Mouse (Mus musculus): ENCODE measurements around the gene C1rb.
"Not testable (repeated sequence)": the region's sequence is repeated elsewhere in the genome, so short reads cannot be mapped to it uniquely, and the experiment has no call there.

C1rb gene

DNA sequence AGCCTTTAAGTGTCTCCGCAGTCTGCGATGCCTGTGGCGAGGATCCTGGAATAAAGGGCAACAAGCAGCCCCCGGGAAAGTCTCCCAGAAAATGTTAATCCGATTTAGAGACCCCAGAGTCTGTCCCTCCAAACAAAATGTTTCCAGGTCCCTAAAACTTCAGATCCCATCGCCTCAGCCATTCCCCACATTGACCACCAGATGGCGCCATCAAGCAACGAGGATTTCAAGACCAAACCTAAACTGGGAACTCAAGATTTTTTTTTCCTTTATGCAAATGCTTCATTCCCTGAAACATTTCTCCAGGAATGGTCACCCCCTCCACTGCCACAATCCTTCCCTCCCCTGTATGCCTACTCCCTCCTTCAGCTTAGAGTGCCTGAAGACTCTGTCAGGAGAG is at the start of gene C1rb:
Gene C1rb (plus strand): TSS at position 269 of the 400 bp plus-strand sequence.
- DNase-seq (ENCODE audit: low spot score in 2 of 2) = peak; percentile 36 to 37

DNA sequence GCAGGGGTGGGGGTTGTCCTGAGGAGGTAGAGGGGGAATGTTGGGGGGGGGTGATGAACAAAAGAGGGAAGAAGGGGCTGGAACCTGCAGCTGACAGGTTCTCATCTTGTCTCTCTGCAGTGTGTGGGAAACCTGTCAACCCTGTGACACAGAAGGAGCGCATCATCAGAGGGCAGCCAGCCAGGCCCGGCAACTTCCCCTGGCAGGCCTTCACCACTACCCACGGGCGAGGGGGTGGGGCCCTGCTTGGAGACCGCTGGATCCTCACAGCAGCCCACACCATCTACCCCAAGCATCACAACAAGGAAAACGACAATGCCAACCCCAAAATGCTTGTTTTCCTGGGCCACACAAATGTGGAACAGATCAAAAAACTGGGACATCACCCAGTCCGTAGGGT is 48.0 kb upstream of the C1rb start:
- DNase-seq (ENCODE audit: low spot score in 2 of 2) = not testable (repeated sequence)

DNA sequence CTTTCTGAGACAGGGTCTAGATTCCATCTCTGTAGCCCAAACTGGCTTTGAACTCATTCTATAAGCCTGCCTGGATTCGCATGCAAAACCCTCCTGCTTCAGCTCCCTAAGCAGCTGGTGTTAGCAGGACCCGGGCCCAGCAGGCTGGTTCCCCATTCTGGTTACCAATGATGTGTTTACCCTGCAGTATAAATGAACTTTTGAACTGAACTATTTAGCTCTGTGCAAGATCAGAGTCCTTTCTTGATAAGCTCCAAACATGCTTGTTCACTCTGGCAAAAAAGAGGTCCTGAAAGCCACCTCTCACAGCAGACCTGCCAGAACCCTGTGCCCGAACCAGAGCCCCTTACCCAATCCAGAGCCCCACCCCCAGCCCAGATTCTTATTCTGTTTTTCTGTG is 42.2 kb upstream of the C1rb start:
- no peak for DNase-seq (ENCODE audit: low spot score in 2 of 2)

DNA sequence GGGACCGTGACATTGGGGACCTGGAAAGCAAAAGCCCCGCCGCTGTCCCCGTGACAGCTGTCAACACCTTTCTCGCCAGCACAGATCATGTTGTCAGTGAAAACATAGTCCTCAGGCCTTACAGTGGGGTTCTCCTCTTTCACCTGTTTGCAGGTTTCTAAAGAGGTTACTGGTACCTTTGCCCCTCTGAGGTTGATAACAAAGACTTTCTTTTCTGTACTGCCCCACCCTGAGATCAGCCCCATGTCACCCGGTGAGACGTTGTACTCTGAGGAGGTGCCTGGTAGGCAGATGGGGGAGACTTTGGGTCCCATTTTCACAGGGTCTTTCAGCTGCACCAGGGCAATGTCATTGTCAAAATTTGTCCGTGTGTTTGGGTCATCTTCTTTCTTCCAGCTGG is 39.0 kb upstream of the C1rb start:
- no peak for DNase-seq (ENCODE audit: low spot score in 2 of 2)

DNA sequence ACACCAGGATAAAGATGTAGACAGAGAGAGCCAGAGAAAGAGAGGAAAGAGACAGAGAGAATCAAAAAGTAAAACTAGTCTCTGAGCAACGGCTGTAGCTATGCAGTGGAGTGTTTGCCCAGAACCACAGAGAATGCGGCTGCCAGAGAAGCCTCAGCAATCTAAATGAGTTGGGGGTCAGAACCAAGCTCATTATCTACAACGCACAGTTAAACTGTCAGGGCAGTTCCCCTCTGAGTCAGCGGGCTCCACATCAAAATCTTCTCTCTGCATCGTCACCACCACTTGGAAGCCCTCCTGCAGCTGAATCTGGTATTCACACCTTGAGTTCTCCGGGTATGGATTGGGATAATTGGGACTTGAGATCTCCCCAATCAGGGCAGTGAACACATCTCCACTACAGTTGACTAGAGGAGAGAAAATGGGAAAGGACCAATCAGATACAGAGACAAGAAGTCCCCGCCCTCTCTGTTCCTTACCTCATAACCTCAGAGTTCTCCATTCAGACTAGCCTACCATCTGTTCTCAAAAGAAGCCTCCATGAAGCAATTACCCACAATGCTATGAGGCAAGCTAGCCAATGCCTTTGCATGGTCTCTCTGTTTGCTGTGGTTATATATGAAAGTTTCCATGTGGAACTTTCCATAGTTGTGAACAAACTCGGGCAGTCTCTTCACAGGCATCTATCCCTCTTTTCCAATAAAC is 33.8 kb upstream of the C1rb start:
- DNase-seq (ENCODE audit: low spot score in 2 of 2) = not testable (repeated sequence)

DNA sequence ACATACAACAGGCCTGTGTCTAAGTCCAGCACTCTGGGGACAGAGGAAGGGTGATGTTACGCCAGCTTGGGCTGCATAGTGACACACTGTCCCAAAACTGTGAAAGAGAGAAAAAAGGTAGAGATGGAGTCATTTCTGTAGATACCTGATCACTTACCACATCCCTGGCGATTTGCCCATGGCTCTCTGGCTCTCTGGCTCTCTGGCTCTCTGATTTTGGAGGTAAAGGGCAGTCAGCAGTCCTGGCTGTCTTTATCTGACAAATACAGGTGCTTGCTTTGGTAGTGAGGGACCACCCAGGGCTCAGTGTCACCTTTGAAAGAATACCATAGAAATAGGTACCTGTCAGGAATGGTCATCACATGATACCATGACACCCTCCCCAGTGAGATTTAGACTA is 28.9 kb upstream of the C1rb start:
- DNase-seq (ENCODE audit: low spot score in 2 of 2) = not testable (repeated sequence)

DNA sequence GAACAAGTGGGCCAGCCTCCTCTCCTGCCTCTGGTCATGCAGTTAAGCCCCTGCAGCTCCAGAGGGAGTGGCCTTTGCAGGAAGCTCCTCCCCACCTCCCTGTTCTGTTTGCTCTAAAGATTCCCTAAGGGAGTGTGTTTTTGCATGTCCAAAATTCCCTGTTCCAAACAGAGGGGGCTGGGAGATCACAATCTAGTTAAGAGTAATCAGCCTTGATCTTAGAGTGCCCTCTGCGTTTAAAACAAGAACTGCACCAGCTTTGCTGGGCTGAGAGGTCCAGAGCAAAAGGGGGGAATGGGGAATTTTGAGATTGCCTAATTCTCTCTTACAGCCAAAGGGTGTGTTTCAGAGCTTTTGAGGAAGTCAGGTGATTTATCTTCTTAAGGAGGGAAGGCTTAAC is 27.8 kb upstream of the C1rb start, which contains the start of gene C1s1:
Gene C1s1 (minus strand): TSS at position 76 of the 400 bp plus-strand sequence.
- DNase-seq (ENCODE audit: low spot score in 2 of 2) = peak; percentile 24 to 62

DNA sequence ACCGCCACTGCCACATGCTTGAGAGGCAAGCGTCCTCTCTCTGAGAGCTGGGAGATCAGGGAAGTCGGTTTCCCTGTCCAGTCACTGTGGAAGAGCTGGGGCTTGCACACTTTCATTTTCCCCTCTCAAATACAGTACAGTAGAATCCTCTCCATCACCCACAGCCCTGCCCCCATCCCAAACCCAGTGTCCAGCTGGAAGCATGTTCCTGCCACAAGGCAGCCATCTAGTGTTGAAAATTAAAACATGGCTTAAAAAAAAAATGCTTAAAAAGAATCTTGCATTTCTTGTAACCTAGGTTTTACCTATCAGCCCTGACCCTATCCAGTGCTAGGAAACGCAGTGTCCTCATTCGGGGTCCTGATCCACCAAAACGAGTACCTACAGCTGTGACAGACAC is 25.6 kb upstream of the C1rb start:
- no peak for DNase-seq (ENCODE audit: low spot score in 2 of 2)

DNA sequence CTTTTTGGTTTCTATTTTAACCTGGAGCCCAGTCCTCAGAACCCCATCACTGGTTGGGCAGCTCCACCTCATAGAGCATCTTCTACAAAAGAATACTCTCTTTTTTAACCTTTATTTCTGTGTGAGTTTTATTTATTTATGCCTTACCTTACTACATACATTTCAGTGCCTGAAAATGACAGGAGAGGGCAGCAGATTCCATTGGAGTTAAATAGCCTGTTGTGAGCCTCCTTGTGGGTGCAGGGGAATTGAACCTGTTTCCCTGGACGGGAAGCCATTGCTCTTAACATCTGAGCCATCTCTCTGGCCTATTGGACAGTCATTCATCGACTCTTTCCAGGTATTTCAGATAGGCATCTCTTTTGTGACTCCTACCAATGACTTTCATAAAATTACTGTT is 24.7 kb upstream of the C1rb start:
- no peak for DNase-seq (ENCODE audit: low spot score in 2 of 2)

DNA sequence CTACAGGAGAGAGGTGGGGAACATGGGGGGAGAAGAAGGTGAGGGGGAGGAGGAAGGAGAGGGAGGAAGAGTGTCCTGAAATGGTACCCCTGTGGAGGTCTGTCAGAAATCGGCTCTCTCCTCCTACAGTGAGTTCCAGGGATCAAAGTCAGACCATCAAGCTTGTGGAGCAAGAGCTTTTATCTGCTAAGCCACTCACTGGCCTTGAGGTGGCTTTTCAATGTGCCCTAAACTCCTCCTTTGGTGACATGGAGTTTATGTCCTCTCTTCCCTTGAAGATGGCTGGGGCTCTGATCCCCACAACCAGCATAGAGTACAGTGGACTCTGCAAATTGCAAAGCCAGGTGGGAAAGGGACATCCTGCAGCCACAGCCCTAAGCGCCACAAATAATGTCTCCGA is 22.1 kb upstream of the C1rb start:
- DNase-seq (ENCODE audit: low spot score in 2 of 2) = not testable (repeated sequence)

DNA sequence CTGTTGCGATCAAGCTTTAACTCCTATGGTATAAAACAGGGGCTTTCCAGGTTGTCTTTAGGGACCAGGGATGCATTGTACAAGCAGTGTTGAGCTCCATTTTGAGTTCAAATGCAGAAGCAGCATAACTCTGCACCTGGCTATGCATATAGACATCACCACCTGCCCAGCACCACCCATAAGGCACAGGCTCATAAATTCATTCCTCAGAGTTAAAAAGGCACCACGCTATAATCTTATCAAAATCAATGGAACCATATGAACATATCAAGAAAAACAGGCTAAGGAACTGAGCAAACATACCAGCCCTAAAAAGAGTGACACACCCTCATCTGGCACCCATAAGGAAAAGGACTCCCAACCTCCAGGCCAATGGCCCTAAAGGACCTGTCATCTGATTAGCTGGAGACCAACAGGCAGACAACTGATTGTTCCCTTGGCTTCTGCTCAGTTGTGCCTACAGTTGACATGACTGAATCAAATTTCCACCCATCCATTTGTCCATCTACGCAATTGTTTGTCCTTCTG is 21.0 kb upstream of the C1rb start:
- DNase-seq (ENCODE audit: low spot score in 2 of 2) = no peak

DNA sequence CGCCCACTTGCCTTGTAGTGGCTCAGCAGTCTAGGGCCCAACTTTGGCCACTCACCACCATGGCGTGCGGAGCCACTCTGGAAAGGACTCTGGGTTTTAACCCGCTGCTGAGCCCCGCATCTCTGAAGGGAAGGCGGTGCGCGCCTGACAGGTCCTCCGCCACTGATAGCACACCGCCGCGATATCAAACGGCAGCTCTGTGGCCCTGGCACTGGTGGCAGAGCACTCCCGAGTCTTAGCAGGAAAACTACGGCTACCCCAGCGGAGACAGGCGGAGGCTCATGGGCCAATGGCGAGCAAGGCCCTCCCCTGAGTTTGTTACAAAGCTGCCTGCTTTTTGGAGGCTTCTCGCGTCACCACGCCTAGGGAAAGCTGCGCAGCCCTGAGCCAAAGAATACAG is 17.3 kb upstream of the C1rb start:
- DNase-seq (ENCODE audit: low spot score in 2 of 2) = no peak

DNA sequence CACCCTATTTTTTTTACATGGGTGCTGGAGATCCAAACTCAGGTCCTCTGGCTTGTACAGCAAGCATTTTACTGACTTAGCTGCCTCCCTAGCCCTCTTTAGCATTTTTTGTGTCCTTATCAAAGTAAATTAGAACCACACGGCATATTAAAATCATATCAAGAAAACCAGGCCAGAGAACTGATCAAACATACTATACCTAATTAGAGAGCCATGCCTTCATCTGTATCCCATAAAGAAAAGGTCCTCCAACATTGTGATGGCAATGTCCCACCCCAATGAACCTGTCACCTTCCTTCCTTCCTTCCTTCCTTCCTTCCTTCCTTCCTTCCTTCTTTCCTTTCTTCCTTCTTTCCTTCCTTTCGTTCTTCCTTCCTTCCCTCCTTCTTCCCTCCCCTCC is 14.1 kb upstream of the C1rb start:
- DNase-seq (ENCODE audit: low spot score in 2 of 2) = not testable (repeated sequence)

DNA sequence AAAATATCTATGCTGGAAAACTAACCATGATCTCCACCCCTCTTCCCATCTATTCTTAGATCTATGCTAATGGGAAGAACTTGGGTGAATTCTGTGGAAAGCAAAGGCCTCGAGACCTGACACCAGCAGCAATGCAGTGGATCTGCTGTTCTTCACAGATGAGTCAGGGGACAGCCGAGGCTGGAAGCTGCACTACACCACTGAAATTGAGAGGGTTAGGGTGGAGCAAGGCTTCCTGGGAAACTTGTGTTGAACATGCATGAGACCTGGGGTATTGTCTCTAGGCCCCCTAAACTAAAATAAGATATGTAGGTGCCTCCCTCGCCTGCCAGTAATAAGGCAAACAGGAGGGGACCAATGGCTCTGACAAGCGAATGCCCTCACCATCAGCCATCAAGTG is 8.9 kb upstream of the C1rb start:
- DNase-seq (ENCODE audit: low spot score in 2 of 2) = not testable (repeated sequence)

DNA sequence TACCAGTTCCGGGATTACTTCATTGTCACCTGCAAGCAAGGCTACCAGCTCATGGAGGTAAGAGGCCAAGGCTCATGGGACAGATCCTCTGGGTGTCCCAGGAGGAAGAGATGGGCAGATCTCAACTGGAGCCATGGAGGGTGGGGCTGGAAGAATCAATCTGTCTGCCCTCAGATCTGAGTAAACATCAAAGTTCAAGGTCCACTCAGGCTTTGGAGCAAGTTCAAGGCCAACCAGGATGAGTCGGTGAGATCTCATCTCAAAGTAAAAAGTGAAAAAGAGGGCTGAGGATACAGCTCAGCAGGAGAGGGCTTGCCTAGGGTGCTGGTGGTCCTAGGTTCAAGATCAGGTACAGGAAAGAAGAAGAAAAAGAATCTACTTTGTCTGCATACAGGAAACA is 8.5 kb upstream of the C1rb start:
- DNase-seq (ENCODE audit: low spot score in 2 of 2) = not testable (repeated sequence)

DNA sequence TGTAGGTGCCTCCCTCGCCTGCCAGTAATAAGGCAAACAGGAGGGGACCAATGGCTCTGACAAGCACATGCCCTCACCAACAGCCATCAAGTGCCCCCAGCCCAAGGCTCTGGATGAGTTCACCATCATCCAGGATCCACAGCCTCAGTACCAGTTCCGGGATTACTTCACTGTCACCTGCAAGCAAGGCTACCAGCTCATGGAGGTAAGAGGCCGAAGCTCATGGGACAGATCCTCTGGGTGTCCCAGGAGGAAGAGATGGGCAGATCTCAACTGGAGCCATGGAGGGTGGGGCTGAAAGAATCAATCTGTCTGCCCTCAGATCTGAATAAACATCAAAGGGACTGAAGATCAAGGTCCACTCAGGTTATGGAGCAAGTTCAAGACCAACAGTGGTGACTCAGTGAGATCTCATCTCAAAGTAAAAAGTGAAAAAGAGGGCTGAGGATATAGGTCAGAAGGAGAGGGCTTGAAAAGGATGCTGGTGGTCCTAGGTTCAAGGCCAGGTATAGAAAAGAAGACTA is 5.1 kb downstream of the C1rb start:
- not testable (repeated sequence) for DNase-seq (ENCODE audit: low spot score in 2 of 2)

DNA sequence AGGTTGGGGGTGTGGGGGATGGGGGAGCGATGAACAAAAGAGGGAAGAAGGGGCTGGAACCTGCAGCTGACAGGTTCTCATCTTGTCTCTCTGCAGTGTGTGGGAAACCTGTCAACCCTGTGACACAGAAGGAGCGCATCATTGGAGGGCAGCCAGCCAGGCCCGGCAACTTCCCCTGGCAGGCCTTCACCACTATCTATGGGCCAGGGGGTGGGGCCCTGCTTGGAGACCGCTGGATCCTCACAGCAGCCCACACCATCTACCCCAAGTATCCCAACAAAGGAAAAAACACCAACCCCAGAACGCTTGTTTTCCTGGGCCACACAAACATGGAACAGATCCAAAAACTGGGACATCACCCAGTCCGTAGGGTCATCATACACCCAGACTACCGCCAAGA is 10.1 kb downstream of the C1rb start:
- not testable (repeated sequence) for DNase-seq (ENCODE audit: low spot score in 2 of 2)

DNA sequence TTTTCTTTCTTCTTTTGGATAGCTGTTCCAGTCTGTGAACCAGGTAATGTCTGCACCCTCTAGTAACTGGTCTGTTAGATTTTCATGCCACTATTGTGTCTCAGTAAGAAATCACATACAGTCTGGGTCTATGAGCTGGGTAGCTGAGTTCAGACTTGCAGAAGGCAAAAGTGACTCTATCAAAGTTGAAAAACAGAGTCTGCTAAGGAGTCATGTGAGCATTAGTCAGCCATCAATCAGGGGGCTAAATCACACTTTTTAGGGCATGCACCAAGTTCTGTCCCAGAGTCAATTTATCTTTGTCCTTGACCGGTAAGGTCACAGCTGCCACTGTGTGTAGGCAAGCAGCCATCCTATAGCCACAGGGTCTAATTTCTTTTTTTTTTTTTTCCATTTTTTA is 12.1 kb downstream of the C1rb start:
- no peak for DNase-seq (ENCODE audit: low spot score in 2 of 2)

DNA sequence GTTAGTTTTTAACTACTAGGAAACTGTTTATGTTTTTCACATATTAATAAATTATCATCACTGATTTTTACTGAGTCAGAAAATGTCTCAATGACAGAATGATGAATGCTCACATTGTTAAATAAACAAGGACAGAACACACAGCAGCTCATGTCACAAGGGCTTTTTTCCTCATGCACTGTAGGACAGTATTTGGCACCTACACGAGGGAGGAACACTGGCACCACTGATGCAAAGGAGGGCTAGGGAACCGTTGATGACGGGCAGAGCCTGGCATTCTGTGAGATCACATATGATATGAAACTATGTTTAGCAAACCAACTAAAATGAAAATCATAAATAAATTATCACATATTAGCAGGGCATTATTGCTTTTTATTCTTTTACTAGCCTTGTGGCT is 14.8 kb downstream of the C1rb start:
- DNase-seq (ENCODE audit: low spot score in 2 of 2) = no peak

DNA sequence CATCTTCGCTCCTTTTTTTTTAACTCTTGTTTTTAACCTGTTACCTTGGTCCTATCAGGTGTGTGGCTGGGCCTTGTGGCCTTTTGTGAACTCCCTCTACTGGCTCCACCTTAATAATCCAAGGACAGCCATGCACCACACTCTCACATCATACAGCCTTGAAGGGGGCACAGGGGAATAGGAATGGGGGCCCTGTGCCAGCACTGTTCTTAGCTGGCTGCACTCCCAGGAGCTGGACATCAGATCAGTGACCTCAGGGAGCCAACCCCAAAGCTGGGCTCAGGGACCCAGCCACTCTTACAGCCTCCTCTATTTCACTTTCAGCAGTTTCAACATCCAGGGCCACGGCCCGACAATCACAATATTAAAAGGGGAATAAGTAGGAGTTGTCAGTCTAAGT is 15.7 kb downstream of the C1rb start:
- no peak for DNase-seq (ENCODE audit: low spot score in 2 of 2)

DNA sequence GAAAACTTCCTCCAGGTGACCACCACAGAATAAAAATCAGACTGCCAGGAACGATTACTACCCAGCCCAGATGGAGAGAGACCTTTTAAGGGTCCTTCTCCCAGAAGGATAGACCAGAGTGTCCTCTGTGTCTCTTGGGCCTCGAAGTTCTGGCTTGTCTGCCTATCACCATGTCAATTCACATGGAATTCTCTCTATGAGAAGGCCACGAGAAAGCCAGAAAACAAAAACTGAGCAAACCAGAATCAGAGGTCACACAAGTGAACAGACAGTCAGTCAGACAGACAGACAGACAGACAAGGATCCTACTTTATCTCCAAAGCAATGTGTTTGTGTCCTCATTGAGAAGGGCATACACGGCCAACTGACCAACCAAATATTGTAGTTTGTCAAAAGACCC is 16.2 kb downstream of the C1rb start:
- no peak for DNase-seq (ENCODE audit: low spot score in 2 of 2)

DNA sequence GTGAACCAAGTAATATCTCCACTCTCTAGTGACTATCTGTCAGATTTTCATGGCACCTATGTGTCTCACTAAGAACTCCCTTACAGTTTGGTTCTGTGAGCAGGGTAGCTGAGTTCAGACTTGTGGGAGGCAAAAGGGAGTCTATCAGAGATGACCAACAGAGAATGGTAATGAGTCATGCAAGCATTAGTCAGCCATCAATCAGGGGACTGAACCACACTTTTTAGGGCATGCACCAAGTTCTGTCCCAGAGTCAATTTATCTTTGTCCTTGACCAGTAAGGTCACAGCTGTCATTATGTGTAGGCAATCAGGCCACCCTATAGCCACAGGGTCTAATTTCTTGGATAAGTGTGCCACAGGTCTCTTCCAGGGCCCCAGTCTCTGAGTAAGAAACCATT is 18.7 kb downstream of the C1rb start:
- no peak for DNase-seq (ENCODE audit: low spot score in 2 of 2)

DNA sequence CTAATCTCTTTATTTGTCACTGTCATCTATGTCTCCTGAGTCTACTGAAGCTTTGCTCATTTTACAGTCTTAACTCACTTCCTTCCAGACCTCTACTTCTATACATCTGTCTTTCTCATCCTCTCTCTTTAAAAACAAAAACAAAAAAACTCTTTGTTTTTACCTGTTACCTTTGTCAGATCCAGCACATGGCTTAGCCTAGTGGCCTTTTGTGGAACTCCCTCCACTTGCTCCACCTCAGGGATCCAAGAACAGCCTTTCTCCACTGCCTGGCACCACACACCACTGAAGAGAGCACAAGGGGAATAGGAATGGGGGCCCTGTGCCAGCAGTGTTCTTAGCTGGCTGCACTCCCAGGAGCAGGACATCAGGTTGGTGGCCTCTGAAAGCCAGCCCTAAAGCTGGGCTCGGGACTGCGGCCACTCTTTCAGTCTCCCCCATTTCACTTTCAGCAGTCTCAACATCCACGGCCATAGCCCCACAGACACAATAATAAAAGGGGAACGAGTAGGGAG is 22.1 kb downstream of the C1rb start:
- DNase-seq (ENCODE audit: low spot score in 2 of 2) = no peak
